Mouse (Mus musculus) liver, embryonic 14.5 days (tissue): ENCODE measurements at regions not wholly inside any gene's neighbourhood (a gene's known extent, or its start where the extent isn't known, plus 50 kb on each side); places are given as distances from the start of the nearest gene placed in this dataset.

ENCODE experiments used
- CTCF ChIP-seq: IDR thresholded peaks from 2 replicates; pipeline ENCODE4 v1.5.1; 2016; ENCODE audit warnings: antibody characterized with exemption, low read depth, control low read depth
- EP300 ChIP-seq: IDR thresholded peaks from 2 replicates; pipeline ENCODE4 v1.6.1; 2016; ENCODE audit warnings: antibody characterized with exemption, low read depth

- TF ChIP-seq EP300 (no peak), CTCF (no peak)
These were observed 281.4 kb downstream of the Rps6kc1 start for GRCm38 (mm10) chr1:190630193-190630592.
